Mouse (Mus musculus): ENCODE measurements around the gene Esr1. TPM values are rescaled to one million over a fixed set of nuclear protein-coding genes. Genes with fewer than 3 reads are reported as not detected.
"Not testable (repeated sequence)": the region's sequence is repeated elsewhere in the genome, so short reads cannot be mapped to it uniquely, and the experiment has no call there.

Gene Esr1
- polyA plus RNA-seq (2012; rRNA removed): 23.3 and 33.0 TPM in 2 replicates

- no peak for DNase-seq (ENCODE audit: low read depth)
These were observed at the start of gene Esr1 for GRCm38 (mm10) chr10:4611386-4612155. TSS of gene Esr1 (plus strand) at chr10:4611593.

DNA sequence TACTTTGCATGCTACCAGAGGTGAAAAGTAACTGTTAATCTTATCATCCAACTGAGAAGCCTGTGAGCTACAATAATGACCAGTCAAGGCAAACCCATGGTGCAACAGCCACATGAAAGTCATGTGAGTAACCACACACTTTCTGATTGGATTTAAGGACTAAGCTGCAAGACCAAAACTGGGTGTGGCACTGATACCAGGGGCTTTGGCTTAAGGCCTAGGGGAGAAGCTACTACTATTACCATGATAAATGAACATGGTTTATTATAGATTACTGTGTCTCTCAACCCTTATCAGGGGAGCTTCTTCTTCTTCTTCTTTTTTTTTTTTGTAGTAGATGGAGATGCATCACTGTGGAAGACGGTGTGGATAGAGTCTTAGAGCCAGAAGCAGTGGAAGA is 46.2 kb upstream of the Esr1 start:
- DNase-seq (ENCODE audit: low read depth): no peak

DNA sequence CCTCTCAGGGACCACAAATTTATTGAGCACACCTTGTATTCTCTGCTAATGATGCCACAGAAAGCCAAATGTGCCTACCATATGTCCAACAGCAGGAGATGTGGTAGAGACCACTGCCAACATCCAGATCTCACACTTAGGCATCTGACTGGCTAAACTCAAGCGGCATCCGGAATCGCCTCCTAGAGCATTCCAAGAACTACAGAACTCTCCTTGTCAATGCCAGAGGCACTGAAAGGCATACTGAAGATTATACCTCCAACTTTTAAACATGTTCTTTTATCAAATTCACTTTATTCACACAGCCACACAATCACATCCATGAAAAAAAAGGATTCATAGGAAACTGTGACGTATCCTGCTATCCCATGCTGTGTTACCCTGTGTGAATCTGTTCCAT is 40.6 kb upstream of the Esr1 start:
- no peak for DNase-seq (ENCODE audit: low read depth)

DNA sequence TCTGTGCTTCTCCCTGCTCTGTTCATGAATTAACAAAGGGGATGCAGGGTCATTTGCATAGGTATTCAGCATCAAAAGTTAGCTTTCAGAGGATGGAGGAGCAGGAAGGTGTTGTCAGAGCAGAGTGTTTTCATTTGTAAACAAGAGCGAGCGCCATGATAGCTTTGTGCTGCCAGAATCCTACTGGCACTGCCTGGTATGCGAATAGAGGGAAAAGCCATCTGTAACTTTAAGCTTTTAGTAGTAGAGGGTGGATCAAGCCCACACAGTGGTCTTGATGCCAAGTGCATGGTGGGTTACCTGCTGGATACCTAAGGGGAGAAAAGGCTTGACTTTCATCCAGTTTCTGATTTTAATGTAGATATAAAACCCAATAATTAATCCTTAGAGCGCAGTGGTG is 40.1 kb upstream of the Esr1 start:
- DNase-seq (ENCODE audit: low read depth): no peak

DNA sequence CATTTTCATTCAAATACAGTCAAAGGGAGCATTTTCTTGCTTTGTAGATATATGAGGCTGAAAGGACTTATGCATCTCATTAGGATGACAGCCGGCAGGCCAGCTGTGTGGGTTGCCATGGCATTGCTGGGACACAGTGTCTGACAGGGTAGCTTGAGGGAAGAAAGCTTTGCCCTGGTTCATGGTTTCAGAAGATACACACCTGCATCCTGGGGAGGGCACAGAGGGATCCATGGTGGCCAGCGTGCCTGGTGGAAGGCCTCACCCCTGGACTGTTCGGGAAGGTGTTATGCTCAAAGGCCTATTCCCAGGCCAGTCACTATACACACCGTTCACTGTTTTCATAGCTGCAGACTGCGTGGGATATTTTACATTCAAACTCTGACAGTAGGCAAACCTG is 29.5 kb upstream of the Esr1 start:
- no peak for DNase-seq (ENCODE audit: low read depth)

DNA sequence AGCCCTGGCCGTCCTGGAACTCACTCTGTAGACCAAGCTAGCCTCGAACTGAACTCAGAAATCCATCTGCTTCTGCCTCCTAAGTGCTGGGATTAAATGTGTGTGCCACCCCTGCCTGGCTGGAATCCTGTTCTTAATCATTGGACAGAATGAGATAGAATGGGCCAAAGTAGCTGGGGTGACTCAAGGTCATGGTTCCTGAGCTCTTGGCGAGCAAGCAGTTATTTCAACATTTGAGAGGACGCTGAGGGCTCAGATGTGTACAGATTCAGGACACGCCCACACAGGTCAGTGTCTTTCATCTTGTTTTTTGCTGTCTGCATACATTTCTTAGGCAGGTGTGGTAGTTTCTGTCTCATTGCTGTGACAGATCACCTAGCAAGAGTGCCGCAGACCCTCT is 24.7 kb upstream of the Esr1 start:
- DNase-seq (ENCODE audit: low read depth): no peak

- no peak for DNase-seq (ENCODE audit: low read depth)
These were observed 21.8 kb upstream of the Esr1 start for GRCm38 (mm10) chr10:4589576-4589975.

DNA sequence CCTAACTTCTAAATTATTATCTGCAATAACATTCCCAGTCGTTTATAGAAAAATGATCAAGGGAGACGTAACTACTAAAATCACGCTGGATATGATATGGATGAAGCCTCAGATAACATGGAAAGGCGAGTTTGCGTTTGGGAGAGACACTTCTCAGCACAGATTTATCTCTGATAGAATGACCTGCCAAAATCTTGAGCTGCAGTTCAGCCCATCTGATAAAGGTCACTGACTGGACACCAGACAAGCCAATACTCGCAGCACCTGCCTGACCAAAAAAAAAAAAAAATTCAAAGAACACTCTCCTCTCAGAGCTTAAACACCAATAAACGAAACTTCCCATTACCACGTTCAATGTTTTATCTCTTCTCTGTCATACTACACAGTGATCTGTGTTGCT is 20.4 kb upstream of the Esr1 start:
- DNase-seq (ENCODE audit: low read depth): no peak

- no peak for DNase-seq (ENCODE audit: low read depth)
These were observed 17.6 kb upstream of the Esr1 start for GRCm38 (mm10) chr10:4593828-4594227.

GRCm38 (mm10) chr10:4597211-4597610 is 14.2 kb upstream of the Esr1 start:
- no peak for DNase-seq (ENCODE audit: low read depth)

DNA sequence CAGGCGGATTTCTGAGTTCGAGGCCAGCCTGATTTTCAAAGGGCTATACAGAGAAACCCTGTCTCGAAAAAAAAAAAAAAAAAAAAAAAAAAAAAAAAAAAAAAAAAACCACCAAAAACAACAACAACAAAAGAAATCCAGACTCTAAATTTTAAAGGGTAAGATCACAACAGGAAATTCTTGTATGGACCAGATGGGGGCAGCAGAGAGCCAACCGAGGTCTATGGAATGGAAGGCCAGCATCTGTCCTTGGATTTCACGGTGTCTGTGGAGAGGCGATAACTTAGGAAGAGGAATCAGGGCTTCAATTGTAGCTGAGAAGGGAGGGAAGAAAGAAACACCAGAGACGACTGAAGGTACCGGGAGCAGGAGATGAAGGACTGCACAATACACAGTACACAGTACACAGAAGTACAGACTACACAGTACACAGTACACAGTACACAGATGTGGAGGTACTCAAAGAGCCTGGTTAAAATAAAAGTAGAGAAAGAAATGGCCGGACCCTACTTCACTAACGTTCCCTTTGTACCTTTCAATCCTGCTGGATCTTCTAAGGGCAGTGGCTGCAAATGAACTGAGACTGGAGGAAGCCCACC is 13.1 kb upstream of the Esr1 start:
- DNase-seq (ENCODE audit: low read depth): no peak

DNA sequence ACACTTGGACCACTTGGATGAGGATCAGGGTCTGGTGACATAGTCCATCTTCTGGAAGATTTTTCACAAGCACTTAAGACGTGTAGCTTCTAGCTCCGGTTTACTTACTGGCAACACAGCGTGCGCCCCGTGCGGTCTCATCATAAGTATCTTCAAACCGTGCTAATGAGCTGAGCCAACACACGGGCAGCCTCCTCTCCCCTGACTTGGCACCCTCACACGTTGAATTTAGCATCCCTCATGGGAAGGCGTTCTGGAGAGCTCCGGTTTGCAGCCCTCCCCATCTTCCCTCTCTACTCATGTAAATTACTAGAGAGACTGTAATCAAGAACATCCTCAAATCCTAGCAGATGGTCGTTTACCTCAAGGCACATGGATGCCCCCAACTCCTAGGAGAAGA is 12.5 kb upstream of the Esr1 start:
- no peak for DNase-seq (ENCODE audit: low read depth)

DNA sequence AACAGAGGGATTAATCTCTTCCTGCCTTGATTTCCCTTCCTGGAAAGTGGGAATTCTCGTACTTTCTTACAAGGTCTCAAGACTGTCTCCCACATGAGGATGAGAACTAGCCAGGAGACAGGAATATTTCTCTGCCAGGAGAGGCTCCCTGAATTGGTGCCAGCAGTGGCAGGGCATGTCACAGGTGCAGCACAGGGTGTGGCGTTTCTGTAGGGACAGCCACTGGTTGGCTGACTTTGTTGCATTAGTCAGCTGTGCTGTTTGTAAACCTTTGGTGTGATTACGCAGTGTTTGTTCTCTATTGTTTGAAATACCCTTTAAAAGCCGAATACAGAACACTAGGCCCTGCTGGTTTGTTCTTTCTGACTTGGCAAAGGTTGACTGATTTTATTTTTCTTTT is 11.8 kb upstream of the Esr1 start:
- no peak for DNase-seq (ENCODE audit: low read depth)

- no peak for DNase-seq (ENCODE audit: low read depth)
These were observed 10.5 kb upstream of the Esr1 start for GRCm38 (mm10) chr10:4600796-4601474.

DNA sequence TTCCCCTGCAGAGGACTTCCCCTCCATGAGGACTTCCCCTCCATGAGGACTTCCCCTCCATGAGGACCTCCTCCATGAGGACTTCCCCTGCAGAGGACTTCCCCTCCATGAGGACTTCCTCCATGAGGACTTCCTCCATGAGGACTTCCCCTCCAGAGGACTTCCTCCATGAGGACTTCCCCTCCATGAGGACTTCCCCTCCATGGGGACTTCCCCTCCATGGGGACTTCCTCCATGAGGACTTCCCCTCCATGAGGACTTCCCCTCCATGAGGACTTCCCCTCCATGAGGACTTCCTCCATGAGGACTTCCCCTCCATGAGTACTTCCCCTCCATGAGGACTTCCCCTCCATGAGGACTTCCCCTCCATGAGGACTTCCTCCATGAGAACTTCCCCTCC is 9.8 kb upstream of the Esr1 start:
- not testable (repeated sequence) for DNase-seq (ENCODE audit: low read depth)

- no peak for DNase-seq (ENCODE audit: low read depth)
These were observed 8.9 kb upstream of the Esr1 start for GRCm38 (mm10) chr10:4602466-4602865.

- DNase-seq (ENCODE audit: low read depth): no peak
These were observed 6.7 kb upstream of the Esr1 start for GRCm38 (mm10) chr10:4604527-4605209.

DNA sequence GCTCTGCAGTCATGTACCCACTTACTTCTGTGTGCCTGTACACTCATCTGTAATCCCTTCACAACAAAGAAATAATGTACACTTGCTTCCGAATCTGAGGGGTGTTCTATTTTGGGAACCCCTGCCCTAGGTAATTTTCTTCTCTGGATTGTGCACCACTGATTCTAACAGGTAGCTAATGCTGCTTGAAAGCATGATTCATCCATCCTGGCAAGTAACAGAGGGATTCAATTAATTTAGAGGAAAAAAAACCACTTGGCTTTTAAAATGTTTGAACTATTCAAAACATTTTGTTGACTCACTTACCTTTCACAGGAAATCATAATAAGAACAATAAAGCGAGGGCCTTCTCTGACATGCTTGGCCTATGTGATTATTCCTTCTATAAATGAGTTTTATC is 1.2 kb upstream of the Esr1 start:
- DNase-seq (ENCODE audit: low read depth): no peak

DNA sequence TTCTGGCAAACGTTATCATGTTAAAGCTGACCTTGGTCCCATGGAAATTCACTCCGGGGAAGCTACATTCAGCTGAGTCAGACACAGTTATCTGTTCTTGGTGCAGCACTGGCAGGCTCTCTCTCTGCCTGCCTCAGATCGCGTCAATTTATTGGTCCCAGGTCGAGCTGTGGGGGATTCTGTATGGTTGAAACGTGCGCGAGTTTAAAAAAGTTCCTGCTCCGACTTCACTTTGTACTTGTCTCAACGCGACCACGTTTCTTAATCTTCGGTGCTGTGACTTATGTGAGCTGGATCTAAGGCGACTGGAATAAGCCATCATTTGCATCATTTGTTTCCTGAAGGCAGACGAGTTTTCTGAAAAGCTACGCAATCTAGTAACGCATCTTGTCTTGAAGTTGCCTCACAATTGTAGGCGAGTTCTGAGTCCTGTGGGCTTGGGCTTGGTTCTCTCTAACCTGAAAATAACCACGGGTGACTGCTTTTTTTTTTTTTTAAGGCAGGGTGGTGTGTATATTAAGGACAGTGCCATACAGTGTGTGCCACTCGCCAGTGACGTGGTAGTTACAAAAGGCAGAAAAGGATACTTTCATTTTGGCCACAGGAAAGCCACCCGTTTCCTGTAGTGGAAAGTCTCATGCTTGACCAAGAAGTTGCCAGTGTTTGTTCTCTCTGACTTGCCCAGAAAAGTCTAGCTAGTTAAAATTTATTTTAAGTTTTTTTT is 1.1 kb downstream of the Esr1 start:
- no peak for DNase-seq (ENCODE audit: low read depth)

- no peak for DNase-seq (ENCODE audit: low read depth)
These were observed 6.6 kb downstream of the Esr1 start for GRCm38 (mm10) chr10:4618026-4618425.

DNA sequence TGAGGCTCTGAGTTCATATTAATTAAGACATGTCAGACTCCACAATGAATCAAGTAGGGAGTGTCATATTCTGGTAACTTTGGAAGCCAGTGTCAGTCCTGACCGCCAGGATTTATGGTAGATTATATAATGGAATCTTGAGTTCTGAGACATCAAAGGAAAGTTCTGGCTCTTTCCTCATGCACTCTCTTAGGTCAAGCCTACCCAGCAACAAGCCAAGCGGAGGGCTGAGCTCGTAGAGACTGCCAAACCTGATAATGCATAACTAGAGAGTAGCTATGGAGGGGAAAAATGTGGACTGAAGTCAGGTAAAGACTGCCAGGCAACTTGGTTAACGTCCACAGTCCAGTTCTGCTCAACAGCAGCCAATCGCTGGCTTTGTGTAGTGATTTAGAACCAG is 7.3 kb downstream of the Esr1 start:
- no peak for DNase-seq (ENCODE audit: low read depth)

- DNase-seq (ENCODE audit: low read depth): not testable (repeated sequence)
These were observed 8.0 kb downstream of the Esr1 start for GRCm38 (mm10) chr10:4619426-4619825.
